Mouse (Mus musculus) left cerebral cortex, postnatal 4 days (tissue): ENCODE measurements at regions not wholly inside any gene's neighbourhood (a gene's known extent, or its start where the extent isn't known, plus 50 kb on each side); places are given as distances from the start of the nearest gene placed in this dataset.

Experiments
- DNase-seq: peaks from one replicate; pipeline ENCODE4 v3.0.0-alpha.2; 2022
- intact Hi-C: fragments of 180-260 bp; cut with DNase I; formaldehyde crosslinking; loops from one replicate; pipeline ENCODE4 v1.15.1; 2025

- intact Hi-C loops: loop anchor here (10.0 kb wide), 1 partner anchor 84 kb away; no protein-coding TSS in a partner anchor
- no peak for DNase-seq
Observed at GRCm38 (mm10) chr14:49838410-49838809, 55.2 kb upstream of the Armh4 start.

GRCm38 (mm10) chr14:49834695-49835094, 51.5 kb upstream of the Armh4 start:
- intact Hi-C loops: loop anchor here (10.0 kb wide), 1 partner anchor 80 kb away; no protein-coding TSS in a partner anchor
- DNase-seq: no peak
